Mouse (Mus musculus): ENCODE measurements around the gene BC049352.
A peak's percentile ranks its signal among the peaks of the same experiment; 100 is the strongest.

BC049352 gene

GRCm38 (mm10) chr9:45181770-45182169, at the start of gene BC049352:
Gene BC049352 (plus strand): TSS chr9:45182007.
- DNase-seq, result peak; percentile 33

DNA sequence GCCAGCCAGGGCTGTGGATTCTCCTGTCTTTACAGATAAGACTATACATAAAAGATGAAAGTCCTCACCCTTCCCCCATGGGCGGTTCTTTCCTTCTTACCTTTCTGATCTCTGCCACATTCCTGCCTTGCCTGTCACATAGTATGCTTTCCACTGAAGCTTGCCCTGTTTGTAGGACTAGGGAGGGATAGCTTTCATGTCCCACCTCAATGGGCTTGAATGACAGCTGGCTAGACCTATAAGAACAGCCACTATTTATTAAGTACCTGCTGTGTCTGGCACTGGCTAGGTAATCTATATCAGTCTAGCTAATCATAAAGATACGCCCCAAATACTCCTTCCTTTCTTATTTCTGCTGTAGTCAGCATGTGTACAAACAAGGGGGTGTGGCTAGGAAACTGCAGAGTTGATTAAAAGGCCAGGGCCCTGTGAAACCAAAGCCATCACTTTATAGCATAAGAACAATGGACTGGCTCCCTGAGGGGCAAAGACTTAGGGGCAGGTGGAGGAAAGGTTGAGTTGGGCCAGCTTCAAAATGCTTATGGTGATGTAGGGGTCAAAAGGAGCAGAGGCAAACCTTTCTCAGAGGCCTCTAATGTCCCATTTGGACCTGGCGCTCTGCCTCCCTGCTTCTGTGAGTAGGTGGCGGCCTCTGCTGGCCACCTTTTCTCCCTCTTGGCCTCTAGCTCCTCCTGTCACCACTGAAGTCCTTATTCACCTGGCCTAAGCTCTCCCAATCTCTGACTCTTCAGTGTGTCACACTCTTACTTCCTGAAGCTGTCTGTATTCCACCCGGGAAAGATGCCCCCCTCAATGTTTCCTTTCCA, 48.1 kb upstream of the BC049352 start:
- no peak for DNase-seq

GRCm38 (mm10) chr9:45136442-45137169, 45.2 kb upstream of the BC049352 start:
- DNase-seq, result no peak

DNA sequence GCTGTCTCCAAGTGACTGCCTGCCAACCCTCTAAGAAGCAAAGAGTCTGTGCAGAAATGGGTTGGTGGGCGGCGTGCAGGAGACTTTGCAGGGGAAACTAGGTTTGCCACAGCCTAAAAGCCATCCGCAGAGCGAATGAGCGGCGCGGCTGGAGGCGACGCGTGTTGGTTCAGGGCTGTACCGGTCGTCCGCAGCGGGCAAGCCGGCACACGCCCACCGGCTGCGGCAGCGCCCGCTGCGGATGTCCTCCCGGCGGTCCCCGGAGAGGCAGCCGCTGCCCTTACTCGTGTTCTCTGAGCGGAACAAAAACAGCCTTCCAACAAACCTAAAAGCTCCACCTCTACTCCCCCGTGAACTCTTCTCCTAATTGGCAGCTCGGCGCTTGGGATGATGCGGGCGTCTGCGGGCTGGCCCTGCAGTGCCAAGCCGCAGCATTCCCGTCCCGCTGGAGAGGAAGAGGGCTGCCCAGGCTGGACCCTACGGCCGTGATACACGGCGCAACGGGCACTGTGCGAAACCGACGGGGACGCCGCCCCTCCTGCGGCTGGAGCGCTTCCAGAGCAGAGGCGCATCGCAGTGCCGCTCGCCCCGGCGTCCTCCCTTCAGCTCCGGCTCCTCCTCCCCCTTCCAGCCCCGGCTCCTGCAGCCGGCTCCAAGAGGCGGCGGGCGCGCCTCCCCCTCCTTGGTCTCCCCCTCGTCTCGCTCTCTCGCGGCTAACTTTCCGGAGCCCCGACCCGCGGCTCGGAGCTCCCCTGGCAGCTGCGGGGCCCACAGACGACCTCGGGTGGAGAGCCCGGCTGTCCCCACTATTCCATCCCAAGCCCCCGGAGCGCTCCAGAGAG, 43.4 kb upstream of the BC049352 start, which contains the start of gene Scn4b:
Scn4b (plus strand) TSS at position 205 of the 842 bp plus-strand sequence.
- DNase-seq, result peak; percentile 68

DNA sequence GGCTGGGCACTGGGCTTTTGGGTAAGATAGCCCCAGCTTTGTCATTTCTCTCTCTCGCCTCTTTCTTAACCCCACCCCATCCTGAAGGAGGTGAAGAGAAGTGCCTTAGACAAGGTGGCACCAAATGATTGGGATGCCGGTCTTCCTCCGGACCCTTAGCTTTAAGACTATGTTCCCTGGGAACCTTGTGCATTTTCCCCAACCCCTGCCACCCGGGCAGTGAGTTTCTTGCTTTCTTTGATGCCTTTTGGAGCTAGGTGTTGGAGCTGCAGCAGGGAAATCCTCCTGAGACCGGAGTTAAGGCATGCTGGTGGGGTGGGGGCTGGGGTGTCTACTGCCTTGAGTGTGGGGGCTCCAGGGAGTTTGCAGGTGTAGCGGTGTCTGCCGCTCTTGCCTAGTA, 42.7 kb upstream of the BC049352 start:
- DNase-seq, result no peak

DNA sequence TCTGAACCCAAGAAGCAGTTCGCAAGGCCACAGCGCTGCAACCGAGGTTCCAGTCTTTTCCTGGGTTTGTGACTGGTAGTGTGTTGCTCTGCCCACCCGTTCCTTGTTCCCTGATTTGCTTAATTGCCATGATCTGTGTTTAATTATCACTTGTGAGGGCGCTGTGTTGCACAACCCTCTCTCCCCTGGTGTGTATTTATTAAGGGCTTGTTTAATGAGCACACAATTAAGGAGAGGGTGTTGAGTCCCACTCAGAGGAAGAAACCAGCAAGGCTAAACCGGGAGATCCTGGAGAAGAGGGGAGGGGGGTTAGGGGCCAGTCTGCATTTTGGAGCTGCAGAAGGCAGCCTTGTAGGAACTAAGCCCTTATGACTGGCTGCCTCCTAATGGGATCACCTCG, 40.9 kb upstream of the BC049352 start:
- no peak for DNase-seq

- no peak for DNase-seq
Observed at GRCm38 (mm10) chr9:45142686-45143085, 39.1 kb upstream of the BC049352 start.

GRCm38 (mm10) chr9:45145533-45146266, 36.1 kb upstream of the BC049352 start:
- peak; percentile 53 for DNase-seq

- peak; percentile 77 for DNase-seq
Observed at GRCm38 (mm10) chr9:45146267-45146597, 35.6 kb upstream of the BC049352 start.

DNA sequence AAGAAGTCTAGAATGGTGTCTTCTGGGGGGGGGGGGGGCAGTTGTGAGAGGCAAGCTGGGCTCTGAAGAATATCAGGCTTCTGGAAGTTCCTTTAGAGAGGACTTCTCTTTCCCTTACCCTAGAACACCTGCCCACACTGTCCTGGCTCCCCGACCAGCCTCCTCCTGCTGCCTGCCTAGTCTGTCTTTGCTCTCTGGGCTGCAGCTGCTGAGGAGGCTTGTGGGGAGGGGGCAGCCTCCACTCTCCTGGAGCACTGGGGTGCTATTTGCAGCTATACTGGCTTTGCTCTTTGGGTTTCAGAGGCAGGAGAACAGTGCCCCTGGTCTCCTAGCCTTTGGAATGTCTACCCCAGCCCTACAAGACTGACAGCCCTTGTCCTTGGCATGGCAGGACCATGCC, 30.9 kb upstream of the BC049352 start:
- no peak for DNase-seq

GRCm38 (mm10) chr9:45153361-45153760, 28.4 kb upstream of the BC049352 start:
- DNase-seq, result no peak

GRCm38 (mm10) chr9:45167903-45168302, 13.9 kb upstream of the BC049352 start:
- DNase-seq, result no peak

DNA sequence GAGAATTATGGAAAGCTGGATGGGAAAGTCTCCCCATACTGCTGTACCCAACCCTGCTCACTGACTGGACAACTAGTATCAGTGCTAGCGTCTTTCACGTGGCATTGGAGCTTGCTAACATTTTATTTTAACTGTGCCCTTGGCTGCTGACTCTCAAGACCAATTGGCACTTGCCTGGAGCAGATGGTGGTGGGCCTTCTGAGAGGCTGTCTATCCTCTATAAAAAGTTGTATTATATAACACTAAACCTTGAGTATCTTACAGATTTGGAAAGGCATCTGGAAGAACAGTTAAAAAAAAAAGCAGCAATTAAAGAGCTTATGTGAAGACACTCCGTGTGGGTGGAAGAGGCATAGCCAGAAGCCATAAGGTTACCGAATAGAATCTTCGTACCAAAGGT, 11.7 kb upstream of the BC049352 start:
- peak; percentile 70 for DNase-seq

- no peak for DNase-seq
Observed at GRCm38 (mm10) chr9:45171073-45171610, 10.7 kb upstream of the BC049352 start.

DNA sequence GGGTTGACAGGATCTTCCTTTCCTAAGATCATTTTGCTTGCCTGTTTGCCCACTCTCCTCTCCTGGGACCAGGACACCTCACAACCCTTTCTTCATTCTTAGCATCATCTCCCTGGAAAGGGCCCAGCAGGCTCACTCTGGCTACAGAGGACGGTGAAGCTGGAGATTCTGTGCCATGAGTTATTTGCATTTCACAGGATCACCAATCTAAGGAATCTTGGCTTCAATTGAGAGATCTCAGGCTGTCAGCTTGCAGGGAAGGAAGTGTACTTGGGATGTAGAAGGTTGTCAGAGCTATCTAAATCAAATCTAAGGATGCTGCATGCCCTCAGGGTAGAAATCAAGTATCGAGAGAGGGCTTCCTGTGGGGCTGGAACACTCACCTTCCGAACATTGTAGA, 8.3 kb upstream of the BC049352 start:
- no peak for DNase-seq

GRCm38 (mm10) chr9:45179282-45179681, 2.5 kb upstream of the BC049352 start:
- DNase-seq, result no peak

- no peak for DNase-seq
Observed at GRCm38 (mm10) chr9:45182521-45182920, 714 bp downstream of the BC049352 start.

DNA sequence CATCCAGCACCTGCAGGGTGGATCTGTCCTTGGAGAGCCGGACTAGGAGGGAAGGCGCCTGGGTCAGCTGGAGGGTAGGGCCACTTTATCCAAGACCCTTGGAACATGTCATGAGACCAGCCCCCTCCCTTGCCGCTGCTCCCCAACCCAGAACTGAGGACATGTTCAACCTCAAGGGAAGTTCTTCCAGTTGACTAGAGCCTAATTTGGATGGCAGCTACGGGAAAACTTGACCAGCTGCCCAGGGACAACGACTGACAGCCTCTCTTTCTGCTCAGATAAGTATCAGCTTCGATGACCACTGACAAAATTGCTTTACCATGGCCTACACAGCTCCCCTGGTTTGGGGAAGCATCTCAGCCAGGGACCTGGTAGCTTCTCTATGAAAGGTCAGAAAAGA, 1.5 kb downstream of the BC049352 start:
- no peak for DNase-seq

GRCm38 (mm10) chr9:45185250-45185649, 3.4 kb downstream of the BC049352 start:
- DNase-seq, result peak; percentile 87

GRCm38 (mm10) chr9:45188570-45189563, 7.1 kb downstream of the BC049352 start:
- DNase-seq, result no peak

DNA sequence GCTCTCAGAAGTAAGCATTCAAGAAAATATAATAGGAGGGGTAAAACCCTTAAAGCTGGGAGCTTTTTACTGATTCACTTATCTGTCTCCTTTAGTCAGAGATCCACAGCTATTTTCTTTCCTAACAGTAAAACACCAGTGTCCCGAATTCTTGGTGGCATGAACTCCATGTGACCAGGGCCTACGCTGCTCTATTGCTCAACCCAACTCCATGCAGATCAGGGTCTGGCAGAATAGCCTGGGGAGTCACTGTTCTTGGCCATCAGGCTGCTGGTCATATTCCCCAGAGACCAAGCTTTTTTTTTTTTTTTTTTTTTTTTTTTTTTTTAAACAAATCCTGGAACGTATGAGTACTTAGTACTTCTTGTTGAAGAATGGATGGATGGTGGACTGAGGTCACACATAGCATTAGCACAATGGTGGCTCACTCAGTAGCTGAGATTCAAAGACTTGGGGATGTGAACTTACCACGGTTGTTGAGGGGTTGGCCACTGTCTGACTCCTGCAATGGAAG, 7.9 kb downstream of the BC049352 start:
- DNase-seq, result no peak

Data from right cerebral cortex, adult 18-20 months (tissue).